Mouse (Mus musculus) liver, embryonic 14.5 days (tissue): ENCODE results near the gene Sec14l1. TPM values are rescaled to one million over a fixed set of nuclear protein-coding genes. Genes with fewer than 3 reads are reported as not detected.

Experiments used
- ATAC-seq: fragments of 200-750 bp; cut with Nextera tagmentation; 2 replicates; pipeline ENCODE4 v1.8.0; 2017; ENCODE audit warnings: moderate number of reproducible peaks, mild to moderate bottlenecking, moderate library complexity; ENCODE audit not compliant: insufficient read depth
- DNase-seq, 3 experiments: peaks; one replicate each; pipeline ENCODE4 v3.0.0-alpha.2; 2012 to 2013; ENCODE audit warnings: low read depth in 3 of 3, low spot score in 3 of 3
- H3K27ac ChIP-seq: fragments of 300-500 bp; sonication (generic); 2 replicates; pipeline ENCODE4 v1.5.1; 2014; ENCODE audit warnings: moderate library complexity, mild to moderate bottlenecking, control low read depth, inconsistent platforms
- H3K27me3 ChIP-seq: fragments of 300-500 bp; sonication (generic); 2 replicates; pipeline ENCODE4 v1.6.1; 2014; ENCODE audit warnings: mild to moderate bottlenecking, low read length, moderate library complexity; ENCODE audit not compliant: control insufficient read depth, insufficient read depth
- H3K36me3 ChIP-seq: fragments of 300-500 bp; sonication (generic); replicated peaks from 2 replicates; pipeline ENCODE4 v1.6.1; 2014; ENCODE audit warnings: low read depth; ENCODE audit not compliant: control insufficient read depth, insufficient read depth
- H3K4me1 ChIP-seq, 2 experiments: fragments of 200-500 bp in 1 of 2; fragments of 300-500 bp in 1 of 2; sonication (generic) in 1 of 2; replicated peaks; 2 replicates each; pipeline ENCODE4 v1.6.1; 2012 to 2014; ENCODE audit warnings: antibody characterized with exemption in 1 of 2, inconsistent platforms in 1 of 2, low read length in 1 of 2; ENCODE audit not compliant: control insufficient read depth in 2 of 2, insufficient read depth in 2 of 2
- H3K4me2 ChIP-seq: fragments of 300-500 bp; sonication (generic); 2 replicates; pipeline ENCODE4 v1.6.1; 2014; ENCODE audit warnings: low read depth, mild to moderate bottlenecking, control low read depth, moderate library complexity
- H3K4me3 ChIP-seq, 2 experiments: fragments of 200-500 bp in 1 of 2; fragments of 300-500 bp in 1 of 2; sonication (generic) in 1 of 2; 2 replicates each; pipeline ENCODE4 v1.5.1; 2012 to 2014; ENCODE audit warnings: low read depth in 2 of 2, low read length in 2 of 2, mild to moderate bottlenecking in 2 of 2, control low read depth in 1 of 2, inconsistent platforms in 1 of 2, moderate library complexity in 1 of 2; ENCODE audit not compliant: insufficient read depth in 1 of 2
- H3K9ac ChIP-seq: fragments of 300-500 bp; sonication (generic); replicated peaks from 2 replicates; pipeline ENCODE4 v1.6.1; 2014; ENCODE audit warnings: mild to moderate bottlenecking, control low read depth, moderate library complexity
- H3K9me3 ChIP-seq: fragments of 300-500 bp; sonication (generic); 2 replicates; pipeline ENCODE4 v1.6.1; 2016; ENCODE audit warnings: low read length, mixed read lengths; ENCODE audit not compliant: control insufficient read depth
- CTCF ChIP-seq: IDR thresholded peaks from 2 replicates; pipeline ENCODE4 v1.5.1; 2016; ENCODE audit warnings: antibody characterized with exemption, low read depth, control low read depth
- EP300 ChIP-seq: IDR thresholded peaks from 2 replicates; pipeline ENCODE4 v1.6.1; 2016; ENCODE audit warnings: antibody characterized with exemption, low read depth
- WGBS: fragments of 180-500 bp; shearing (Covaris S2); extraction: QIAGEN DNeasy Blood & Tissue Kit; methylation state at CpG from one replicate; pipeline ENCODE4 v1.1.7; 2014; ENCODE audit not compliant: insufficient replicate concordance; 5-methylcytosine and 5-hydroxymethylcytosine counted together
- polyA plus RNA-seq, 2 experiments: library from polyadenylated mRNA; depleted of rRNA in 1 of 2; stranded (reverse) in 1 of 2; unstranded in 1 of 2; fragments of >200 nt; fragmentation: Nextera tagmentation in 1 of 2; extraction: Ambion mirVana in 1 of 2; gene quantifications; 2 replicates each; pipeline versions ENCODE4 v1.2.1 to v1.2.3; 2012 to 2014

The Sec14l1 gene
- polyA plus RNA-seq, 2 experiments = 10.5 to 13.0 TPM

- H3K4me1 ChIP-seq = no peaks in the 10 kb centered on the region; a peak in 1 of 4 replicates
These were observed 81.7 kb downstream of the Sec14l1 start for GRCm38 (mm10) chr11:117196681-117197080.

GRCm38 (mm10) chr11:117198122-117198521 is 83.2 kb downstream of the Sec14l1 start:
- H3K9me3 ChIP-seq = no peaks in the 10 kb centered on the region
- TF ChIP-seq EP300 (no peak), CTCF (no peak)
- peaks cover 15% of the 10 kb centered on the region for H3K27me3 ChIP-seq
- ATAC-seq (no peak), DNase-seq (no peak)
- no peak overlapping the region for H3K4me3 ChIP-seq
- no peak overlapping the region for H3K4me2 ChIP-seq
- no peak overlapping the region for H3K9ac ChIP-seq
- H3K4me1 ChIP-seq = no peaks in the 10 kb centered on the region; a peak in 1 of 4 replicates
- no peak overlapping the region for H3K27ac ChIP-seq
- no peaks in the 10 kb centered on the region for H3K36me3 ChIP-seq
- WGBS = 47% methylated on average over 5 of the region's 5 CpGs

More at GRCm38 (mm10) chr11:117196681-117197080, 81.7 kb downstream of the Sec14l1 start:
- DNase-seq (no peak), ATAC-seq (no peak)
- TF ChIP-seq CTCF = no peak
- TF ChIP-seq EP300 = no peak
- peaks cover 15% of the 10 kb centered on the region for H3K27me3 ChIP-seq
- no peak overlapping the region for H3K27ac ChIP-seq
- H3K4me3 ChIP-seq = no peak overlapping the region
- 30% methylated on average over 7 of the region's 7 CpGs for WGBS
- no peaks in the 10 kb centered on the region for H3K36me3 ChIP-seq
- H3K9ac ChIP-seq = no peak overlapping the region
- no peaks in the 10 kb centered on the region for H3K9me3 ChIP-seq
- no peak overlapping the region for H3K4me2 ChIP-seq

- no peak for DNase-seq
- ATAC-seq = 0 out of 2 replicates have a peak, but pooled peaks have one; percentile 19
- Histone ChIP-seq H3K36me3 (no peaks in the 10 kb centered on the region), H3K27me3 (peaks cover 15% of the 10 kb centered on the region), H3K4me1 (peaks cover 0 to 2% of the 10 kb centered on the region in 2 experiments; a peak in 1 of 4 replicates), H3K9ac (no peak within 1 kb of the TSS), H3K4me3 (peak within 1 kb of the TSS; percentile 50 to 55), H3K9me3 (no peaks in the 10 kb centered on the region), H3K4me2 (peak within 1 kb of the TSS; percentile 54), H3K27ac (no peak within 1 kb of the TSS)
- TF ChIP-seq EP300 (no peak), CTCF (no peak)
- WGBS = 3% methylated on average over 70 of the region's 70 CpGs
These were observed 84.6 kb downstream of the Sec14l1 start, which contains the start of gene Sept9 for GRCm38 (mm10) chr11:117199282-117200175. Gene Sept9 (plus strand): TSS chr11:117199661.

- DNase-seq (no peak), ATAC-seq (no peak)
- TF ChIP-seq EP300 (no peak), CTCF (no peak)
- Histone ChIP-seq H3K9ac (no peak overlapping the region), H3K4me1 (peaks cover 0 to 2% of the 10 kb centered on the region in 2 experiments; a peak in 1 of 4 replicates), H3K4me2 (0 out of 2 replicates have a peak overlapping the region, but pooled peaks have one; percentile 8), H3K27me3 (peaks cover 15% of the 10 kb centered on the region), H3K27ac (no peak overlapping the region), H3K36me3 (no peaks in the 10 kb centered on the region), H3K9me3 (no peaks in the 10 kb centered on the region), H3K4me3 (no peak overlapping the region)
- 66% methylated on average over 12 of the region's 12 CpGs for WGBS
These were observed 86.9 kb downstream of the Sec14l1 start for GRCm38 (mm10) chr11:117201846-117202245.

GRCm38 (mm10) chr11:117204606-117205005 is 89.6 kb downstream of the Sec14l1 start:
- peak; percentile 72 for ATAC-seq

More at GRCm38 (mm10) chr11:117204606-117205005, 89.6 kb downstream of the Sec14l1 start:
- Histone ChIP-seq H3K4me3 (no peak overlapping the region), H3K36me3 (no peaks in the 10 kb centered on the region), H3K9me3 (no peaks in the 10 kb centered on the region), H3K27me3 (peaks cover 7% of the 10 kb centered on the region), H3K9ac (no peak overlapping the region), H3K4me1 (peaks cover 0 to 4% of the 10 kb centered on the region in 2 experiments; a peak in 1 of 4 replicates), H3K4me2 (no peak overlapping the region; the same call in none of the 2 replicates), H3K27ac (no peak overlapping the region)
- 52% methylated on average over 8 of the region's 8 CpGs for WGBS
- peak in 2 of 3 experiments; percentile 9 to 24 for DNase-seq
- TF ChIP-seq EP300 (no peak), CTCF (no peak)
